Mouse (Mus musculus) right cerebral cortex, adult 2 months (tissue): ENCODE measurements around the gene 2410137M14Rik.
"Not testable (repeated sequence)": the region's sequence is repeated elsewhere in the genome, so short reads cannot be mapped to it uniquely, and the experiment has no call there.

Source experiments
- DNase-seq, 2 experiments: peaks; one replicate each; pipeline ENCODE4 v3.0.0; 2021 to 2022; ENCODE audit warnings: low spot score in 2 of 2

The 2410137M14Rik gene

DNA sequence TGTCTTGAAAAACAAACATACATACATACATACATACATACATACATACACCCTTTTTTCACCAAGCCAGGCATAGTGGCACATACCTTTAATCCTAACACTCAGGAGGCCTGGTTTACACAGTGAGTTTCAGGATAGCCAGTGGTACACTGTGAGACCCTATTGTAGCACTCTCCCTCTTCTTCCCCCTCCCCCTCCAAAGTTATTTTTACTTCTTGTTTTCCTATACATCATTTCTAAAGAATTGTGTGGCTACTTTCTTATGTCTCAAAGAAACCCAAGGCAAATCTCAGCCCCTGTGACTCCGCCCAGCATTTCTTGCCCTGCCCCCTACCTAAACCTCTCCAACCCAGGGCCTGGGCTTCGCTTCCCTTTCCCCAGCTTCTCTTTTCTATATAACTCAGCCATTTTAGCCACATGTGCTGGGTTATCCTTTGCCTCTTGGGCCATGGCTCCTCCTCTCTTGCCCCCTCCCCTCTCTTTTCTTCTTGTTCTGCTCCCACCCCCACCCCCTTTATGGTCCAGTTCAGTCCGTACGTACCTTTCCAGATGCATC, 12.8 kb upstream of the 2410137M14Rik start:
- DNase-seq, result no peak

DNA sequence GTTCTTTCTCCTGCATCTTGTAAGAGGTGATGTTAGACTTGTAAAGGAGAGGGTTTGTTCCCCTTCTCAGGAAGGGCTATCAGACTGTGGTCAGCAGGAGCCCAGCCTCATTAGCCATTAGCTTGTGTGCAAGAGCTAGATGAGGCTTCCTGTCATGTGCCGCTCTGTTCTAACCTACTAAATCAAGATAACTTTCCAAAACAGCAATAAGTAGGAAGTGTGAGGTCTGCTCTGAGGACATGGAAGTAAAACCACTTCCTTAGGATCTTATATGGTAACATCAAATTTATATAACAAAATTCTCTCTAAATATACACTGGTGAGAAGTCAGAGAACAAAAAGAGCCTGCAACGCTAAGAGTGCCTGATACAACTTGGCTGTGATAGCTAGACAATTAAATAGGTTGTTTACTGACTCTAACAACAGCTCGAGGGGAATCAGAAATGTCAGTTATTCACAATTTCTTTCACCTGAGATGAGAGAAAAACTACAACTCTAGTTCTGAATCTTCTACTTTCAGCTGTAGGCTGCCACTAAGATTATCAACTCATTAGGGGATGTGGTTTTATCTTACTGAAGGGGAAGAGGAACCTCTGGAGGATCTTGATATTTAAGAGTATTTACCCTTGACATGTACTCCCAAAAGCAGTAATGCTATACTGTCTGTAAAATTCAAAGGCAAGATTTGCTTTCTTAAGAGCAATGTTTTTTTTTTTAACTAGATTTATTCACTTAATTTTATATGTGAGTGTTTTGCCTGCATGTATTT, 11.5 kb upstream of the 2410137M14Rik start:
- no peak for DNase-seq

DNA sequence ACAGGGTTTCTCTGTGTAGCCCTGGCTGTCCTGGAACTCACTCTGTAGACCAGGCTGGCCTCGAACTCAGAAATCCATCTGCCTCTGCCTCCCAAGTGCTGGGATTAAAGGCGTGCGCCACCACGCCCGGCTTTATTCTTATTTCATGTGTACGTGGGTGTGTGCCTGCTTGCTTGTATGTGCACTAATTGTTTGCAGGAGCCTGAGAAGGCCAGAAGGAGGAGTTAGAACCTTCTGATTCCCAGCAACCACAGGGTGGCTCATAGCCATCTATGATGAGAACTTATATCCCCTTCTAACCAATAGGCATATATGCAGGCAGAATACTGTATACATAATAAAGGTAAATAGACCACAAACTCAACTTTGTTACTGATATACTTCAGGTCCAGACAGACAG, 9.6 kb upstream of the 2410137M14Rik start:
- not testable (repeated sequence) for DNase-seq

DNA sequence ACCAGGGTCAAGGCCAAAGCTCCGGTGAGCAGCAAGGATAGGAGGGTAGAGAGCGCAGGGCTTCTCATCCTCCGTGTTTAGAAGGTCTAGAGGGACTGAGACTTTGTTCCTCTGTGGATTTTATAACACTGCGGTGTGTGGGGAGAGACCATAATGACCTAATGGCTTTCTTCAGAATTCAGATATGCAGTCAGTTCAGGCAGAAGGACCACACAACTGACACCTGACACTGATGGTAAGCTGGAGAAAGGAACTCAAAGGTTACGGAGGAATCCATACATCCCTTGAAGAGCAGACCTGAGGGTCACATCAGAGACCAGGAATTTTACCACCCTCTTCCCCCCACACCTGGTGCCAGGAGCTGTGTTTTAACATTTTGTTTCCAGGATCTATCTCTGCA, 8.4 kb upstream of the 2410137M14Rik start, which contains the start of gene H2-M5:
H2-M5 (minus strand) TSS at position 101 of the 400 bp plus-strand sequence.
- no peak for DNase-seq

DNA sequence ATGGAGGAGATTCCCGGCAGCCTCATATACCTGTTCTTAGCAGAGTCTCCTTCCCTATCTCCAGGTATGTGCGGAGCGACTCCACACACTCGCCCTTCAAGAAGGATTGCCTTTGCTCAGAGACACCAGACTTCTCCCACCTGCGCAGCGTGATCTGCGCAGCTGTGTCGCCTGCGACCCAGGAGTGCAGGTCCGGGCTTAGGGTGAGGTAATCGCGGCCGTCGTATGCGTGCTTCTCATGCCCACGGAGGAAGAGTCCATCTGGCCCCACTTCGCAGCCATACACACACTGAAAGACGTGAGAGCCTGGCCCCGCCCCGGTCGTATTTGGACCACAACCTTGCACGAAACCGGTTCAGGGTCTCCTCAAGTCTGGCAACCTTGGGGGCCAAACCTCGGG, 7.4 kb upstream of the 2410137M14Rik start:
- DNase-seq, result no peak

DNA sequence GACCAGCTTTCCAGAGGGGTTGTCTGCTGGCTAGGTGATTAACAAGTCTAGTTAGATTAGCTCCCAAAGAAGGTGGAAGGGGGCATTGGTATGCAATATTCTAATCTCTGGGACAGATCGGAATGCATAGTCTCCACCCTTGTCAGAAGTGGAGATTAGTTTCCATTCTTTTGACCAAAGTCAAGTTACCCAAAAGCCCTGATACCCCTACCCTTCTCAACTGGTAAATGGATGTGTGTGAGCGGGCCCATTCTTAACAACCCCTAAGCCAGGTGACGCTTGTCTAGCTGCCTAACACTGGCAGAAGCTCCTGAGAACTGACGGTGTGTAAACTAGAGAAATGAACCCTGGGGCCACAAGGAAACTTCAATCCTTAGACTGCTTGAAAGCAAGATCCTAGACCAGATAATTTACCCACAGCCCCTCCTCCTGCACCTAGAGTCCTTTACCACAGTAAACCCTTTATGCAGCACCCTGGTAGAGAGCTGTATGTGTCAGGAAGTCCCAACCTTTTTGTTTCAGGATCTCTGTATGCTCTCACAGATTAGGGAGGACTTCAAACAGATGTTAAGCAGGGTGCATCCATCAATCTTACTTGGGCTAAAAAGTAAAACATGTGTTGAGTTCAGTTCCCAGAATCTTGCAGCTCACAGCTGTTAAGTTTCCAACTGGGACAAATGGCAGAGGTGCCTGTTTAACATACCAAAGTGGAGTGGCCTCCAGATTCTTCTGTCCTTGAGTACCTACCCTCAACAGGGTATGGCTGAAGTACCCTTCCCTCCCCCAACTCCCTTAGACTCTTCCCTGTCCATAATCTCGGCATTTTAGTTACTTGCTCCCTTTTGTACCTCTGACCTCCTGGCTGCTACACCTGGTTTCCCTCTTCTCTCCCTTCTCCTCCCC, 1.5 kb upstream of the 2410137M14Rik start:
- no peak for DNase-seq

DNA sequence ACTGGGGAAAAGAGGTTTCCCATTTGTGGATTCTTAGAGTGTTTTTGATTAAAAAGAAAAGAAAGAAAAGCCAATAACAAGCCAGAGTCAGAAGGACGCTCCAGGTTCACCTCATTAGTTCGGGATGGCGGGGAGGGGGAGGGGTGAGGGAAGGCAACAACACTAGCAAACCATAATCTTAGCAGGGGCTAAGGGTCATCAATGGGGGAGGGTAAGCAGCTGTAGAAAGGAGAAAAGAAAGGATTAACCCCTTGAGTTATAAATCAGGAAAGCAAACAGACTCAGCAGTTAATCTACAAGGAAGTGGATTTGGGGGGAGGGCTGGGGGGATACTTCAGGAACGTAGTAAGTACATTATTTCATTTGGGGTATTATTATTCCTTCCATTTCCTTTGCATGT, 808 bp upstream of the 2410137M14Rik start:
- DNase-seq, result no peak

DNA sequence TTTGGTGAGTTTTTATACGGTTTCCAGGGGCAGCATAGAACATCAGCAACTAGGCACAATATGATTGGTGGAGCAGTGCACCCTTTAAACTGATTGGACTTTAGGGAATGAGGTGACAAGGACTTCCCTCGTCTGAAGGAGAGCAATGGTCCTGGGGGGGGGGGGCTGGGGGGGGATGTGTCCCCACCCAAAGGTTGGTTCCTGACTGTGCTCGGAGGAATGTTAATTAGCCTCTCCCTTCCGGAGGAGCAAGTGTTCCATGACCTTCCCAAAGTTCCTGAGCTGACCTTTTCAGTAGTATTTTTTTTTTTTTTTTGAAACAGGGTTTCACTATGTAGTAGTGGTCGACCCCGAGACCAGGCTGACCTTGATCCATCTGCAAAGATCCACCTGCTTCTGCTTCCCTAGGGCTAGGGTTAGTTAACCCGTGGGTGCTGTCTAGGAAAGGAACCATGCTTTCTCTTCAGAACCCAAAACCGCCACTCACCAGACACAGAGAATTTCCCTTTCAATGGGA, 7.7 kb downstream of the 2410137M14Rik start:
- DNase-seq, result no peak

DNA sequence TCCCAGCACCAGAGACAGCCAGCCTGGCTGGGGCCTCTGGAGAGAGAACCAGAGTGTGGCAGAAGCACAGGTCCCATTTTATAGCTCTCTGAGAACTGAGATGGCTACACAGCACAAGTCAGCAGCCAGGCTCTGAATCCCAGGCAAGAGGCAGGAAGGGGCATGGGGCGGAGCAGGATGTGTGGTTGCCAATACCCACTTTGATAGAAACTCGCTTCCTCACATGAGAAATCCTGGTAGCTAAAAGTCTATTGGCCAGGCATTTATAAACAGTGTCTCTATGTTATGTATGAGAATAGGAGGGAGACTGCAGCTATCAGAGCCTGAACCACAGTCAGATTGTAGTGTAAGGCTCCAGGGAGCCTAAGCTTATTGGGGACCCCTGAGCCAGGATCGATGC, 8.2 kb downstream of the 2410137M14Rik start:
- no peak for DNase-seq

DNA sequence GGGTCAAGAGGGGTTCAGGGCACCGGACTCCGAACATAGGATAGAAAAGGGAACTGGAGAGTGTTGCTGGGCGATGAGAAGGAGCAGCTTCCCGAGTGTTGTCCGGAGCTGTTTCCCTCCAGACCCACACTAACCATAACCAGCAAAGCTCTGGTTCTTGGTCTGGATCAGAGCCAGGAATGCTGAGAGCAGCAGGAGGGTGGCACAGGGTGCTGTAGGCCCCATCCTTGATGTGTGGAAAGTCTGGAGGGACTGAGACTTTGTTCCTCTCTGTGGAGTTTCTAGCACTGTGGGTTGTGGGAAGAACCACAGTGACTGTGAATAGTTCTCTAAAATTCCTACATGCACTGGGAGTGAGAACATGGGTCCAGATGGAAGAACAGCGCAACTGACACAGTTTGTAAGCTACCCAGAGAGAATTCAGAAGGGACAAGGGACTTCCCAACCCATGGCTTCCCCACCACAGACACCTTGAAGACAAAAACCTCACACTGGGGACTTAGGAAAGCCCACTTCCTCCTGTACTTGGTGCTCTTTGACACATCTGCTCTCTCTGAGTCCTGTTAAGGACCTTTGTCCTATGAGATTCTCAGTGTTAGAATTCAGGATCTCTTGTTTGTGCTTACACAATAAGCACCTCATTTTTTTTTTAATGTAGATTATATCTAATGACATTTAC, 9.7 kb downstream of the 2410137M14Rik start:
- no peak for DNase-seq

DNA sequence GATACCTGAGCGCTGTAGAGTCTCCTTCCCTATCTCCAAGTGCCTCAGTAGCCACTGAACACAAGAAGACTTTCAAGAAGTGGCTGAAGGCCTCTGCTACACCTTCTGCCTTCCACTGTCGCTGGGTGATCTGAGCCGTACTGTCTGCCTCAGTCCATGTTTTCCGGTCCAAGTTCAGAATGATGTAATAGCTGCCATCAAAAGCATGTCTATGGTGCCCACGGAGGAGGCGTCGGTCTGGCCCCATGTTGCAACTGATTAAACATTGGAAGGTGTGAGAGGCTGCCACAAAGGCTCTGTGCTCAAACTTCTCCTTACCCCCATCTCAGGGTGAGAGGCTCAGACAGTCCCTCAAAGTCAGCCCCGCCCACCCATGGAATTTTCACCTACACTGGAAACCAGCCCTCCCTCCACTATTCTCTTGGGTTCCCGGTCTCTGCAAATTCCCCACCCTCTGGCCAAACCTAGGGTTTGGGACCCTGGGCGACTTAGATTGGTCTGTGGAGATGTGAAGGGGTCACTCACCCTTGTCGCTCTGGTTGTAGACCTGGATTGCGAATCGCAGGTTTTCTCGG, 10.6 kb downstream of the 2410137M14Rik start:
- no peak for DNase-seq

DNA sequence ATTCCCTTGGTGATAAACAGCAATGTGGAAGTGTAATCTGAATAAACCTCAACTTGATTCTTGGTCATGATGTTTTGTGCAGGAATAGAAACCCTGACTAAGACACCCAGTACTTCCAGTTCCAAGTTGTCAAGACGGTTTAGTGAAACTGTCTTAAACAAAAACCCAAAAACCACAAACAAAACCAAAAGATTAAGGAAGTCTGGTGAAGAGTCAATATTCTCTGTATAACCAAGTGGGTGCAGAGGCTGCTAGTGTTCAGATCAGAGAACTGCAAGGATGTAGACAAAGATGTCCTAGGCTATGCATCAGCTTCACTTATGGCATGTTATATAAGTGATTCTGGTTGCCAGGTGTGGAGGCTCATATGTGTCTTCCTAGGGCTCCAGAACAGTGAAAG, 14.2 kb downstream of the 2410137M14Rik start:
- no peak for DNase-seq

DNA sequence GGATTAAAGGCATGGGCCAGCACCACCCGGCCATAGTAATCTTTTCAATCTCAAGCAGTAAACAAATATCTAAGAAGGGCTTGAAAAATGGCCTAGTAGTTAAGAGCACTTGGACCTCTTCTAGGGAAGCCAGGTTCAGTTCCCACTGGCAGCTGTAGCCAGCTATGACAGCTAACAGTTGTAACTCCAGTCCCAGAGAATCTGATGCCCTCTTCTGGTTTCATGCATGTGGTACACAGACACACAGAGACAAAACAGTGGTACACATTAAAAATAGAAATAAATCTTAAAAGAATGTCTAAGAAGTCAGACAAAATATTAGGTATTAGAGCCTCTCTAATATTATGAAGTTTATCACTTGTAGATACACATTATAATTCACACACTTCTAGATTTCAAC, 19.9 kb downstream of the 2410137M14Rik start:
- no peak for DNase-seq

DNA sequence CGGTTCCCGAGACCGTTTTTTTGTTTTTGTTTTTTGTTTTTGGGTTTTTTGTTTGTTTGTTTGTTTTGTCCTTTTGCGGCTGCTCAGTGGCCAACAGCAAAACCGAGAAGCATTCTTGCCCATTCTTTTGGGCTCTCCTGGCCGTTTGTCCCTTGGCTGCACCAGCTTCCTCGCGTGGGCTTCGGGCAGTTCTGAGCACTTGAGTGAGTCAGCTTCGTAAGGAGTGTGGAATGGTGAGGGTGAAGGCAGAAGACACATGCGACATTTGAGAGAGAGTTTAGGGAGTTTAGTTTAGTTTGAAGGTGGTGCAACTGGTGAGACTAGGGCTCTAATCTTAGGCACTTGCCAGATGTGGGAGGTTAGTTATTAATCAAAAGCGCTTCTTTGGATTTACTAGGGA, 22.2 kb downstream of the 2410137M14Rik start:
- DNase-seq, result no peak

DNA sequence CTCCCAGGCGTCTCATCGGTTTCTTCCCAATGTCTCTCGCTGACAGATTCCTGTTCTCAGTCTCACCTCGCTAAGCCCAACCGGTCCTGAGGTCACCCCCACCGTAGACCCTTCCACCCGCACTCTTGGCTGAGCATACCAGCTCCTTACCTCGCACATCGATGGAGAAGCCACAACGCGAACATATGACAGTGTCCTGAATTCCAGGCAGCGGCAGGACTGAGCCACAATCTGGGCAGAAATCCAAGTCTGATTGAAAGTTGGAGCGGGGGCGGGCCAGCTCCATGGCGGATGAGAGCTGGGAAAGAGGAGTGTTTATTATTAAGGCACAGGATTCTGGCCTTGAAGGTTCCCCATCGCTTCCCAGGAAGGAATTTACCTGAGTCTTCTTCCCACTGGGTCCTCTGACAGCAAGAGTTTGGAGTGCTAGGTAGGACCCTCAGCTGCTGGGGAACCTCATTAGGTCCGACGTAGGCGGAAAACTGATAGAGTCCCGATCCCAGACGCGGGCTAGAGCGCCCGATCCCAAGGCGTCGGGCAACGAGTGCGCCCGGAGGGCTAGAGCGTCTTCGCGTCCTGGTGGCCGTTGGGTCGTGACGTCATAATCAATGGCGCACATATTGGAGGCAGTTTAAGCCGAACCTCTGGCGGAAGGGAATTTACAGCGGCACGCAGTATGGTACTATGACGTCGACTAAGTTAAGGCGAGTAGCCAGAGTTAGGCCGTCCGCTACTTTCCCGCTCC, 22.9 kb downstream of the 2410137M14Rik start, which contains the start of the genes Znrd1 and Znrd1as:
Znrd1 (minus strand) TSS at position 561 of the 745 bp plus-strand sequence.
Znrd1as (plus strand) TSS at position 594 of the 745 bp plus-strand sequence.
- peak; percentile 96 to 97 for DNase-seq

DNA sequence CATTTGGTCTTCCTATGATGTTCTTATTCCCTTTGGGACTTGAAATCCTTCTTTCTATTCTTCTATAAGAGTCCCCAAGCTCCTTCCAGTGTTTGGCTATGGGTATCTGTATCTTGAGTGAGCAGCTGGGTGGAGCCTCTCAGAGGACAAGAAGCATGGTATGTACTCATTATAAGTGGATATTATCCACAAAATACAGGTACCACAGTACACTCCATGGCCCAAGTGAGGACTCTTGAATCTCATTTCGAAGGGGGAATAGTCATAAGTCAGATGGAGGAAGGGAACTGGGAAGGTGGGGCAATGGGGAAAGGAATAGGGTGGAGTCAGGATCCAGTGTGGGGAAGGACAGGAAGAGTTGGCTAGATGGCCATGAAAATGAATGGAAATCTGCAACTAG, 28.0 kb downstream of the 2410137M14Rik start:
- no peak for DNase-seq

DNA sequence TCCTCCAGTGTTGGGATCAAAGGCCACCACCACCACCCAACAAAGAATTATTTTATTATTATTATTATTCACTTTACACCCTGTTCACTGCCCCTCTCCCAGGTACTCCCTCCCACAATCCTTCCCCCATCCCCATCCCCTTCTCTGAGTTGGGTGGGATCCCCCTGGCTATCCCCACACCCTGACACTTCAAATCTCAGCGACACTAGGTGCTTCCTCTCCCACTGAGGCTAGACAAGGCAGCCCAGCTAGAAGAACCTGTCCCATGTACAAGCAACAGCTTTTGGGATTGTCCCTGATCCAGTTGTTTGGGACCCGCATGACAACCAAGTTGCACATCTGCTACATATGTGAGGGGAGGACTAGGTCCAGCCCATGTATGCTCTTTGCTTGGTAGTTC, 28.4 kb downstream of the 2410137M14Rik start:
- DNase-seq, result no peak

DNA sequence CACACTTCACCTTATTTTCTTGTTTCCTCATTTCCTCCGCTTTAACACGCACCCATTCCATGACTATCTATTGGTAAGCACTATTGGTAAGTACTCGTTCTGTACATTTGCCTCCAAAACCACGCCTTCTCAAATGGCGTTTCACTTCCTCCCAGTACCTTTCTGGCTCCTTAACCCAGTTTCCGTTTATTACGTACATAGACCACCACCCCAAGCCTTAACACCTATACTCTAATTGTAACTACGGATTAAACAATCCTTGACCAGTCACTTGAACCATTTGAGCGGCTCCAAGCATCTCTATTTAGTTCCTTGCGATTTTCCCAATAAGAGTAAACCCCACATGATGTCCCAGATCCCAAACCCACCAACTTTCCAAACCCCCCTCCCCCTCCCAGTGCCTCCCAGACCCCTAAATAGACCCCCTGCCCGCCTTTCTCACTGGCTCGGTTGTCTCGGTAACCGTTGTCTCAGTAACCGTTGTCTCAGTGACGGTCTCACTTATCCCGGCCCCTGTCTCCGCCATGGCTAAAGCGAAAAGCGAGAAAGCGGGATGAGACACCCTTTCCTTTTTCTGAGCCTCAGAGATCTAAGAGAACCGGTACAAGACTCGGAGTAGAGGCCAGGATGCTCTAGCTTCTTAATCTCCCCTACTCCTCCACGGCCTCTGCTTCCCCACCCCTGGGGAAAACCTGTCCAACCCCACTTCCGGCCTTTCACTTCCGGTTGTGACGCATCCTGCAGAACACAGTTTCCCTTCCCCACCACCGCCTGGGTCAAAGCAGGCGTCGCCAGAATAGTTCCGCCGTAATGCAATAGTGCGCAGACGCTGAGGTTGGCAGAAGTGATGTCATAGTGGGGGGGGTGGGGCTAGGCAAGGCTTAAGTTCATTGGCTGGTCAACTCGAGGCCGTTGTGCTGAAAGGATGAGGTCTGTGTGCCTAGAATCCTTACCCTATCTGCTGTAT, 29.8 kb downstream of the 2410137M14Rik start, which contains the start of gene Ppp1r11:
Ppp1r11 (minus strand) TSS at position 761 of the 967 bp plus-strand sequence.
- peak; percentile 96 to 97 for DNase-seq

DNA sequence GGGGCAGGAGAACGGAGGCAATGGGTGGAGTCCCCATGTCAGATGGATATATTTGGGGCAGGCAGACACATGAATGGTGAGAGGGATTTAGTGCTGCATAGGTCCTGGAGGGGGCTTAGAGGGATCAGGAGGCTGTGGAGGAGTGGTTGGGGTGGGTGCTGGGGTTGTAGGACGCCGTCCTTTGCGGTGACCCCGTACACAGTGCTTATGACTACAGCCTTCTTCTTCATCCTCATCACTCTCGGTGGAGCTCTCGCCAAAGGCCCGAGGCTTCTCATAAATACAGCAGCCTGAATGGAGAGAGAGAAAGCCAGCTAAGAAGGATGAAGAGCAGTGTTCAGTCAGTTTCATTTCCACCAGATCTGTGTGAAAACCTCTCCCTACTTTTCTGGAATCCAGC, 31.8 kb downstream of the 2410137M14Rik start:
- no peak for DNase-seq
